Mouse (Mus musculus) liver, adult 2 months (tissue): ENCODE measurements around the gene Ugcg.

ENCODE experiments used
- CTCF ChIP-seq: fragments of 200-500 bp; IDR thresholded peaks from 2 replicates; pipeline ENCODE4 v1.5.1; 2011; ENCODE audit warnings: low read depth, low read length, control low read depth
- POLR2A ChIP-seq: fragments of 200-500 bp; IDR thresholded peaks from 2 replicates; pipeline ENCODE4 v1.6.1; 2011; ENCODE audit warnings: low read length, control low read depth; ENCODE audit not compliant: insufficient read depth; ENCODE audit errors: extremely low read depth

- no peak for TF ChIP-seq CTCF
- no peak for TF ChIP-seq POLR2A
Measured at GRCm38 (mm10) chr4:59265631-59266030, 76.6 kb downstream of the Ugcg start.
